Mouse (Mus musculus) embryonic facial prominence, embryonic 14.5 days (tissue): ENCODE measurements around the gene Gm42417. TPM values are rescaled to one million over a fixed set of nuclear protein-coding genes. Genes with fewer than 3 reads are reported as not detected.

Experiments used
- ATAC-seq: fragments of 200-750 bp; cut with Nextera tagmentation; 2 replicates; pipeline ENCODE4 v1.8.0; 2017; ENCODE audit warnings: low read depth, moderate number of reproducible peaks, moderate TSS enrichment
- DNase-seq: peaks from one replicate; pipeline ENCODE4 v3.0.0-alpha.2; 2015; ENCODE audit warnings: low spot score
- H3K27ac ChIP-seq: fragments of 300-500 bp; sonication (generic); replicated peaks from 2 replicates; pipeline ENCODE4 v1.5.1; 2014; ENCODE audit warnings: low read depth, mild to moderate bottlenecking, low read length, moderate library complexity
- H3K27me3 ChIP-seq: fragments of 300-500 bp; sonication (generic); replicated peaks from 2 replicates; pipeline ENCODE4 v1.6.1; 2014; ENCODE audit warnings: low read length; ENCODE audit not compliant: control insufficient read depth, insufficient read depth
- H3K36me3 ChIP-seq: fragments of 300-500 bp; sonication (generic); 2 replicates; pipeline ENCODE4 v1.6.1; 2014; ENCODE audit warnings: low read length, mixed read lengths; ENCODE audit not compliant: control insufficient read depth, insufficient read depth
- H3K4me1 ChIP-seq: fragments of 300-500 bp; sonication (generic); 2 replicates; pipeline ENCODE4 v1.6.1; 2014; ENCODE audit warnings: antibody characterized with exemption, low read length; ENCODE audit not compliant: control insufficient read depth, insufficient read depth
- H3K4me2 ChIP-seq: fragments of 300-500 bp; sonication (generic); 2 replicates; pipeline ENCODE4 v1.6.1; 2014; ENCODE audit warnings: low read depth, mild to moderate bottlenecking, low read length, moderate library complexity, mixed read lengths
- H3K4me3 ChIP-seq: fragments of 300-500 bp; sonication (generic); 2 replicates; pipeline ENCODE4 v1.5.1; 2014; ENCODE audit warnings: low read depth, mild to moderate bottlenecking, low read length
- H3K9ac ChIP-seq: fragments of 300-500 bp; sonication (generic); 2 replicates; pipeline ENCODE4 v1.6.1; 2014; ENCODE audit warnings: low read depth, mild to moderate bottlenecking, low read length, moderate library complexity, mixed read lengths
- H3K9me3 ChIP-seq: fragments of 300-500 bp; sonication (generic); 2 replicates; pipeline ENCODE4 v1.6.1; 2016; ENCODE audit warnings: low read length; ENCODE audit not compliant: control insufficient read depth
- WGBS: fragments of 180-500 bp; shearing (Covaris S2); extraction: QIAGEN DNeasy Blood & Tissue Kit; methylation state at CpG from one replicate; pipeline ENCODE4 v1.1.7; 2014; 5-methylcytosine and 5-hydroxymethylcytosine counted together
- polyA plus RNA-seq: library from polyadenylated mRNA; unstranded; fragments of >200 nt; fragmentation: Nextera tagmentation; extraction: Ambion mirVana; gene quantifications from 2 replicates; pipeline ENCODE4 v1.2.1, GENCODE M21; 2014

The Gm42417 gene
- polyA plus RNA-seq, 1 experiment from 2014 or later = not detected

DNA sequence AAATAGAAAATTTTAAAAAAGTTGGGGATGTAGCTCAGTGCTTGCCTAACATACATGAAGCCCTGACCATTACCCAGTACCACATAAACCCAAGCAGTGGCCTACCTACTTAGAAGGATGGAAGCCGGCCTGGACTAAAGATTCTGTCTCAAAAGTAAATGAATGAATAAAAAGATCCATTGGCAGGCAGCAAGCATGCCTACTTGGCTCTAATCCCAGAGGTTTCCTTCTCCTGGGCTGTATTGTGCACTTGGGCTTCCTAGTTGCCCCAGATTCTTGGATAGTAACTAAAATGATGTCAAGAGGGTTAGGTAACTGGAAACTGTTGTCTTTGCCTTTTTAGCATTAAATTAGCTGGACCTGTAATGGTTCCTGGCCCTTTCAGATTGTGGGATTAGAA lies 25.9 kb downstream of the Gm42417 start:
- 7% methylated on average over 1 of the region's 1 CpGs for WGBS
- Histone ChIP-seq H3K4me1 (peaks cover 17% of the 10 kb centered on the region), H3K36me3 (peaks cover 20% of the 10 kb centered on the region; the same call in 1 of the 2 replicates), H3K4me3 (peak overlapping the region; percentile 96), H3K27ac (no peak overlapping the region), H3K9me3 (no peaks in the 10 kb centered on the region), H3K9ac (peak overlapping the region; percentile 85), H3K4me2 (peak overlapping the region; percentile 64), H3K27me3 (no peaks in the 10 kb centered on the region)
- no peak for ATAC-seq
- peak; percentile 26 for DNase-seq

DNA sequence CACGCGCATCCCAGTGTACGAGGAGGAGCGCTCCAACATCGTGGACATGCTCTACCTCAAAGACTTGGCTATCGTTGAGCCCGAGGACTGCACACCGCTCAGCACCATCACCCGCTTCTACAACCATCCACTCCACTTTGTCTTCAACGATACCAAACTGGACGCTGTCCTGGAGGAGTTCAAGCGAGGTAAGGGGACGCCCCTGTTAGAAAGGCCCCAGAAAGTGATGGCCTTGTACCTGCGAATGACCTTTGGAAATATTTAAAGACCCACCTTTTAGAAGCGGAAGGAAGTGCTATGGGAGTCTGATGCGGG lies 26.3 kb downstream of the Gm42417 start:
- Histone ChIP-seq H3K4me3 (peak overlapping the region; percentile 96), H3K36me3 (peaks cover 23% of the 10 kb centered on the region; the same call in 1 of the 2 replicates), H3K4me1 (peaks cover 17% of the 10 kb centered on the region), H3K27me3 (no peaks in the 10 kb centered on the region), H3K9ac (peak overlapping the region; percentile 85), H3K4me2 (peak overlapping the region; percentile 64), H3K9me3 (no peaks in the 10 kb centered on the region), H3K27ac (peak overlapping the region; percentile 98; the same call in 1 of the 2 replicates)
- no peak for ATAC-seq
- 2% methylated on average over 16 of the region's 16 CpGs for WGBS
- no peak for DNase-seq

DNA sequence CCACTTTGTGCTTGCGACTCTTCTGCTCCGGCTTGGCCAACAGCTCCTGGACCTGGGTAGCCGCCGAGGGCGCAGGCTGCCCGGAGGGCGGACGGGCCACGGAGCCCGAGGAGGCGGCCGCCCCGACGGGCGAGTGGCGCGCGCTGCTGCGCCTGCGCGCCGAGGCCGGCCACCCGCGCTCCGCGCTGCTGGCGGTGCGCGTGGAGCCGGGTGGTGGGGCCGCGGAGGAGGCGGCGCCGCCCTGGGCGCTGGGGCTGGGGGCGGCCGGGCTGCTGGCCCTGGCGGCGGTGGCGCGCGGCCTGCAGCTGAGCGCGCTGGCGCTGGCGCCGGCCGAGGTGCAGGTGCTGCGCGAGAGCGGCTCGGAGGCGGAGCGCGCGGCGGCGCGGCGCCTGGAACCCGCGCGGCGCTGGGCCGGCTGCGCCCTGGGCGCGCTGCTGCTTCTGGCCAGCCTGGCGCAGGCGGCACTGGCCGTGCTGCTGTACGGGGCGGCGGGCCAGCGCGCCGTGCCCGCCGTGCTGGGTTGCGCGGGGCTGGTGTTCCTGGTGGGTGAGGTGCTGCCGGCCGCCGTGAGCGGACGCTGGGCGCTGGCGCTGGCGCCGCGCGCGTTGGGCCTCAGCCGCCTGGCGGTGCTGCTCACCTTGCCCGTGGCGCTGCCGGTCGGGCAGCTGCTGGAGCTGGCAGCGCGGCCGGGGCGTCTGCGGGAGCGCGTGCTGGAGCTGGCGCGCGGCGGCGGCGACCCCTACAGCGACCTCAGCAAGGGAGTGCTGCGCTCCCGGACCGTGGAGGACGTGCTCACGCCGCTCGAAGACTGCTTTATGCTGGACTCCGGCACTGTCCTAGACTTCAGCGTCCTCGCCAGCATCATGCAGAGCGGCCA lies 26.9 kb downstream of the Gm42417 start:
- H3K36me3 ChIP-seq = peaks cover 22% of the 10 kb centered on the region; the same call in 1 of the 2 replicates
- 0% methylated on average over 8 of the region's 126 CpGs for WGBS
- ATAC-seq (peak; percentile 71), DNase-seq (peak; percentile 56)
- H3K4me1 ChIP-seq = peaks cover 17% of the 10 kb centered on the region
- H3K9me3 ChIP-seq = no peaks in the 10 kb centered on the region
- peak overlapping the region; percentile 98 for H3K27ac ChIP-seq
- peak overlapping the region; percentile 96 for H3K4me3 ChIP-seq
- peak overlapping the region; percentile 64 for H3K4me2 ChIP-seq
- H3K9ac ChIP-seq = peak overlapping the region; percentile 85
- H3K27me3 ChIP-seq = no peaks in the 10 kb centered on the region

- Histone ChIP-seq H3K4me2 (peak within 1 kb of the TSS; percentile 64), H3K36me3 (peaks cover 18% of the 10 kb centered on the region; the same call in 1 of the 2 replicates), H3K9me3 (no peaks in the 10 kb centered on the region), H3K27me3 (no peaks in the 10 kb centered on the region), H3K4me1 (peaks cover 17% of the 10 kb centered on the region), H3K27ac (peak within 1 kb of the TSS; percentile 98), H3K4me3 (peak within 1 kb of the TSS; percentile 96), H3K9ac (peak within 1 kb of the TSS; percentile 85)
- ATAC-seq (peak; percentile 99), DNase-seq (peak; percentile 99)
- 2% methylated on average over 35 of the region's 51 CpGs for WGBS
Measured at GRCm38 (mm10) chr1:36511289-36512021, 27.8 kb downstream of the Gm42417 start, which contains the start of gene Cnnm3. Gene Cnnm3 (plus strand): TSS chr1:36511867.

DNA sequence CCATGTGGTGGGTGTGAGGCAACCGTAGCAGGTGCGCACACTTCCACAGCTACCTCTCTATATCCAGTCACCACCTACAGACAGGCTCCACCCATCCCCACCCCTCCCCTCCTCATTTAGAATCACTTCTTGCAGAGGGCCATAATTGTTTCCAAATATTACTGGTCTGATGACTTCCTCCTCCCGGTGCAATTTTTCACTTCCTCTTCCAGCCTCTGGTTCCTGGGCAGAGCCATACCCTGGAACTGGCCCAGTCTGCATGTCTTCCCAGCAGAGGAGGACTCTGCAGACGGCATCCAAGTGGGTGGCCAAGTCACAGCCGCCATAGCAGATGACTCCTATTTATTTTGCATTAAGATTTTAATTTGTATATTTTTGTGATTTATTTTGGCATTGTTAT lies 31.0 kb downstream of the Gm42417 start:
- Histone ChIP-seq H3K4me2 (no peak overlapping the region), H3K9me3 (no peaks in the 10 kb centered on the region), H3K4me3 (no peak overlapping the region), H3K36me3 (peaks cover 15% of the 10 kb centered on the region; the same call in 1 of the 2 replicates), H3K4me1 (peaks cover 3% of the 10 kb centered on the region), H3K9ac (no peak overlapping the region), H3K27me3 (no peaks in the 10 kb centered on the region), H3K27ac (no peak overlapping the region)
- ATAC-seq = no peak
- no peak for DNase-seq
- WGBS = 67% methylated on average over 5 of the region's 5 CpGs

GRCm38 (mm10) chr1:36501261-36501660 lies 38.0 kb downstream of the Gm42417 start:
- ATAC-seq (peak; percentile 58), DNase-seq (peak; percentile 59)
- Histone ChIP-seq H3K4me2 (no peak overlapping the region), H3K4me1 (no peaks in the 10 kb centered on the region), H3K36me3 (peaks cover 25% of the 10 kb centered on the region), H3K27ac (no peak overlapping the region), H3K9ac (no peak overlapping the region), H3K27me3 (no peaks in the 10 kb centered on the region), H3K9me3 (no peaks in the 10 kb centered on the region), H3K4me3 (no peak overlapping the region)
- 14% methylated on average over 2 of the region's 3 CpGs for WGBS

DNA sequence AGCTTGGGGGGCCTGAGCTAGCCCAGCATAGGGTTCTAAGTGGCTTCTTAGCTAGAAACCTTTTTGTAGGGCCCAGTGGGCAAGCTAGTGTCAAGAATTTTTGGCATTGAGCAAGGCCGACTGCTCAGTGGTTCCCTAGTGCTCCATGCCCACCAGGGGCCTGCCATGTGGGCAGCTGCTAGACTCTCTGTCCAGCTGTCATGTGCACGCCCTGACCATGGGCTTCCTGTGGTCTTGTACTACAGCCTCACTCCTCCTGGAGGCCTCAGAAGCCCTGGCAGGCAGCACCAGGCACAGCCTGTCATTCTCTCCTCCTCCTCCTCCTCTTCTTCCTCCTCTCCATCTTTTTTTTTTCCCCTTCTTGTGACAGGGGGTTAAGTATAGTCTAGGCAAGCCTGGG lies 41.9 kb downstream of the Gm42417 start:
- WGBS = 85% methylated on average over 2 of the region's 2 CpGs
- Histone ChIP-seq H3K27me3 (no peaks in the 10 kb centered on the region), H3K9ac (no peak overlapping the region; the same call in 1 of the 2 replicates), H3K4me3 (no peak overlapping the region), H3K9me3 (no peaks in the 10 kb centered on the region), H3K4me2 (no peak overlapping the region), H3K36me3 (peaks cover 14% of the 10 kb centered on the region), H3K4me1 (peaks cover 7% of the 10 kb centered on the region; the same call in 1 of the 2 replicates), H3K27ac (no peak overlapping the region)
- no peak for ATAC-seq
- no peak for DNase-seq

GRCm38 (mm10) chr1:36496719-36497118 lies 42.5 kb downstream of the Gm42417 start:
- Histone ChIP-seq H3K4me3 (no peak overlapping the region), H3K36me3 (peaks cover 14% of the 10 kb centered on the region), H3K4me2 (no peak overlapping the region), H3K9ac (no peak overlapping the region), H3K27me3 (no peaks in the 10 kb centered on the region), H3K4me1 (peaks cover 7% of the 10 kb centered on the region; the same call in 1 of the 2 replicates), H3K27ac (no peak overlapping the region), H3K9me3 (no peaks in the 10 kb centered on the region)
- no peak for ATAC-seq
- DNase-seq = peak; percentile 31
- WGBS = 30% methylated on average over 2 of the region's 2 CpGs
